Mouse (Mus musculus): ENCODE measurements at regions not wholly inside any gene's neighbourhood (a gene's known extent, or its start where the extent isn't known, plus 50 kb on each side); places are given as distances from the start of the nearest gene placed in this dataset.

DNA sequence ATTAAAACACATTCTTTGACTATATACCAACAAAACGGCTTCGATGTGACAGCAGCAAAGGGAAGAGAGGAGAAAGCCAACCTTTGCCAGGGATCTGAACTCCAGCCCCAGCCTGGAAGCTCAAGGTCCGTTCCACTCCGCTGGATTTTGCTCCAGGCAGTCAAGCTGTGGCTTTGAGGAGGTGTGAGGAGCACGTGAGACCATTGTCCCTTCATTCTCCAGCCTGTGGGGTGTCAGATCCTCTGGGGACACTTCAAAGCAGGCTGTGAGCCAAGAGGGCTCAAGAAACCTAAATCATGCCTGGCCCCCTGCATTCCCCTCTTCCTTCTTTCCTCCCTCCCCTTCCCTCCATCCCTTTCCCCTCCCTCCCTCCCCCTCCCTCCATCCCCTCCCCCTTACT lies 154.9 kb upstream of the Rpl38 start:
- TF ChIP-seq CTCF (IDR thresholded peaks at IDR 0.05; ENCODE audit: insufficient read depth, low read length) (no peak), POLR2A (IDR thresholded peaks at IDR 0.05; ENCODE audit: borderline replicate concordance, extremely low read depth, low read depth, low read length) (no peak)

Measured in lung, adult 2 months (tissue).